Mouse (Mus musculus) embryonic facial prominence, embryonic 11.5 days (tissue): ENCODE data around the gene Nacc2. TPM values are rescaled to one million over a fixed set of nuclear protein-coding genes. Genes with fewer than 3 reads are reported as not detected.

ENCODE experiments used
- ATAC-seq: fragments of 200-750 bp; cut with Nextera tagmentation; replicated peaks from 2 replicates; pipeline ENCODE4 v1.8.0; 2017; ENCODE audit warnings: low read depth; ENCODE audit not compliant: insufficient number of reproducible peaks, low FRiP score, low TSS enrichment
- DNase-seq: peaks from one replicate; pipeline ENCODE4 v3.0.0-alpha.2; 2015; ENCODE audit warnings: low spot score
- H3K27ac ChIP-seq: fragments of 300-500 bp; sonication (generic); replicated peaks from 2 replicates; pipeline ENCODE4 v1.5.1; 2014; ENCODE audit warnings: mild to moderate bottlenecking, low read depth, low read length, control low read depth
- H3K27me3 ChIP-seq: fragments of 300-500 bp; sonication (generic); 2 replicates; pipeline ENCODE4 v1.6.1; 2014; ENCODE audit warnings: mild to moderate bottlenecking, low read length, moderate library complexity, mixed read lengths; ENCODE audit not compliant: control insufficient read depth, insufficient read depth
- H3K36me3 ChIP-seq: fragments of 300-500 bp; sonication (generic); replicated peaks from 2 replicates; pipeline ENCODE4 v1.6.1; 2014; ENCODE audit warnings: low read depth, mild to moderate bottlenecking, low read length, moderate library complexity, mixed read lengths; ENCODE audit not compliant: control insufficient read depth, insufficient read depth
- H3K4me1 ChIP-seq: fragments of 300-500 bp; sonication (generic); 2 replicates; pipeline ENCODE4 v1.6.1; 2014; ENCODE audit warnings: low read length, mixed read lengths; ENCODE audit not compliant: control insufficient read depth, insufficient read depth
- H3K4me2 ChIP-seq: fragments of 300-500 bp; sonication (generic); 2 replicates; pipeline ENCODE4 v1.6.1; 2014; ENCODE audit warnings: low read depth, mild to moderate bottlenecking, control low read depth, low read length, moderate library complexity
- H3K4me3 ChIP-seq: fragments of 300-500 bp; sonication (generic); 2 replicates; pipeline ENCODE4 v1.5.1; 2014; ENCODE audit warnings: low read depth, low read length, control low read depth
- H3K9ac ChIP-seq: fragments of 300-500 bp; sonication (generic); replicated peaks from 2 replicates; pipeline ENCODE4 v1.6.1; 2014; ENCODE audit warnings: mild to moderate bottlenecking, control low read depth, low read length
- H3K9me3 ChIP-seq: fragments of 300-500 bp; sonication (generic); replicated peaks from 2 replicates; pipeline ENCODE4 v1.6.1; 2016; ENCODE audit warnings: mild to moderate bottlenecking, low read length, inconsistent platforms, mixed read lengths; ENCODE audit not compliant: control insufficient read depth
- WGBS: fragments of 180-500 bp; shearing (Covaris S2); extraction: QIAGEN DNeasy Blood & Tissue Kit; methylation state at CpG from one replicate; pipeline ENCODE4 v1.1.7; 2014; 5-methylcytosine and 5-hydroxymethylcytosine counted together
- polyA plus RNA-seq: library from polyadenylated mRNA; unstranded; fragments of >200 nt; fragmentation: Nextera tagmentation; extraction: Ambion mirVana; gene quantifications from 2 replicates; pipeline ENCODE4 v1.2.1, GENCODE M21; 2014

The Nacc2 gene
- polyA plus RNA-seq, 1 experiment from 2014 or later = 2.7 TPM

DNA sequence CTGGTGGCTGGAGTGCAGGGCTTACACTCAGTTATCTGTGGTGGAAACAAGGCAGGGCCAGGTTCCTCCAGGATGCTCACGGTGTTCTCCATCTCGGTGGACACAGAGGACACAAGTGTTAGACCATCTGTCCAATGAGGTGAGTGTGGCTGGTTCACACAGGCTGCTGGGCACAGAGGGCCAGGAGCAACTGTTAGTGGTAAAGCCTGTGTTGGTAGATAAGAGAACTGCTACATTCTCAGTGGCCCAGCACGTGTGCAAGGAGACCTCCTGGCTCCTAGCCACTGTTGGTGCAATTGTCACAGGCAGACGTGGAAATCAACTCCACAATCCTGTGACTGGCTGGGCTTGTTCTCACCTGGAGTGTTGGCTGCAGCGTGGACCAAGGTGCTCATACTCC lies 31.6 kb upstream of the Nacc2 start:
- Histone ChIP-seq H3K4me1 (no peaks in the 10 kb centered on the region), H3K9me3 (no peaks in the 10 kb centered on the region), H3K36me3 (no peaks in the 10 kb centered on the region), H3K27me3 (no peaks in the 10 kb centered on the region), H3K4me3 (no peak overlapping the region), H3K27ac (no peak overlapping the region), H3K9ac (no peak overlapping the region), H3K4me2 (no peak overlapping the region)
- ATAC-seq = no peak
- 74% methylated on average over 5 of the region's 5 CpGs for WGBS
- DNase-seq = no peak

DNA sequence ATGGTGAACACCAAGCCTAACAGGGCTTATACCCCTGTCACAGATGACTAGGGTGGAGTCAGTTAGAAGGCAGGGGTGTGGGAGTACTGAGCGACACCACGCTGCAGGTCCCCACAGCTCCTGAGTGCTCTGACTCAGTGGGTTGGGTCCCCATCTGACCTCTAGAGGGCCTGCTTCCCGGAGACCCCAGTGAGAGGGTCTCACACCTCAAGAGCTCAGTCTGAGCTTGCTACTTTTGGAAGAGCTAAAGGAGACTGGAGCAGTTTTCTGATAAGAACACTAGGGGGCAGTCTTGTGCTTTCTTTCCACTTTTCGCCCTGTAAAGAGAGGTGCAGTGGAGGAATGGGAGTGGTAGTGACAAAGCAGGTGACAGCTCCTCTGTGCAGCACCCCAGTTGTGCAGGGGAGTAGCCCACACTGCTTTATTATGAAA lies 30.9 kb upstream of the Nacc2 start:
- Histone ChIP-seq H3K9ac (no peak overlapping the region), H3K27ac (no peak overlapping the region), H3K9me3 (no peaks in the 10 kb centered on the region), H3K4me3 (no peak overlapping the region), H3K36me3 (no peaks in the 10 kb centered on the region), H3K4me2 (no peak overlapping the region), H3K27me3 (no peaks in the 10 kb centered on the region), H3K4me1 (no peaks in the 10 kb centered on the region)
- peak; percentile 81 for DNase-seq
- WGBS = 7% methylated on average over 4 of the region's 4 CpGs
- ATAC-seq = peak; percentile 69; the same call in 1 of the 2 replicates

- no peak for ATAC-seq
- Histone ChIP-seq H3K4me3 (no peak overlapping the region), H3K4me1 (no peaks in the 10 kb centered on the region), H3K9ac (no peak overlapping the region), H3K9me3 (no peaks in the 10 kb centered on the region), H3K27me3 (no peaks in the 10 kb centered on the region), H3K36me3 (no peaks in the 10 kb centered on the region), H3K4me2 (no peak overlapping the region), H3K27ac (no peak overlapping the region)
- DNase-seq = no peak
- WGBS = 39% methylated on average over 4 of the region's 4 CpGs
Measured at GRCm38 (mm10) chr2:26153295-26153694, 30.3 kb upstream of the Nacc2 start.

DNA sequence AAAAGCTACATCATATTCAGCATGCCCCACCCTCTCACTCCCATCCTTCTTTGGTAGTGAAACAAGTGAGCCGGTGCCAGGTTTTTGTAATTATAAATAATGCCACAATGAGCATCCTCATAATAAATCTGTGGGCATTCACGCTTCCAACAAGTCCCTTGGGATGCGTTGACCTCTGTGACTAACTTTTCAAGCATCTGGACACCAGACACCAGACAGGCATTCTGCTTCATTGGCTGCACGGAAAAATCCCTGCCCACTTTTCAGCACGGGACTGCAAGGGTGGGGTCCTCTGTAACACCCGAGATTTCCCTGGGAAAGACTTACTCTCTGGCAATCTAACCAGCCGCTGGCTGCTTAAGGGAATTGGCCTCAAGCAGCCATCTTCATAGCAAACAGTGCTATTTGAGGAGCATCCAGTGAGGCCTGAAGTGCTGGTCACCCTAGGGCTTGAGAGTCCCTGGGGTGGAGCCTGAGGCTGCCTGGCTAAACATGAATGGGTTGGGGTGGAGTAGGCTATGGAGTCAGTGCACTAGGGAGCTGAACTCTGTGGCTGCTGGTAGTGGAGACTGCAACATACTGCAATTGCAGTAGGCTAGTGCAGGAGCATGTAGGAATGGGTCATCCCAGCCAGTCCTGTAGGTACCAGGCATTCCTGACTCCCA lies 24.8 kb upstream of the Nacc2 start:
- Histone ChIP-seq H3K27ac (no peak overlapping the region), H3K9ac (0 out of 2 replicates have a peak overlapping the region, but pooled peaks have one; percentile 9)

GRCm38 (mm10) chr2:26146337-26147042 lies 23.5 kb upstream of the Nacc2 start:
- no peak overlapping the region for H3K4me3 ChIP-seq
- H3K4me1 ChIP-seq = no peaks in the 10 kb centered on the region
- no peak overlapping the region for H3K27ac ChIP-seq
- H3K9me3 ChIP-seq = no peaks in the 10 kb centered on the region
- no peaks in the 10 kb centered on the region for H3K27me3 ChIP-seq
- DNase-seq (no peak), ATAC-seq (no peak)
- H3K4me2 ChIP-seq = no peak overlapping the region
- H3K9ac ChIP-seq = no peak overlapping the region
- H3K36me3 ChIP-seq = no peaks in the 10 kb centered on the region
- 72% methylated on average over 7 of the region's 7 CpGs for WGBS

More for the DNA sequence above, 24.8 kb upstream of the Nacc2 start:
- Histone ChIP-seq H3K4me1 (no peaks in the 10 kb centered on the region), H3K4me2 (no peak overlapping the region), H3K4me3 (no peak overlapping the region), H3K9me3 (no peaks in the 10 kb centered on the region), H3K27me3 (no peaks in the 10 kb centered on the region), H3K36me3 (no peaks in the 10 kb centered on the region)
- DNase-seq (peak; percentile 32), ATAC-seq (no peak)
- WGBS = 38% methylated on average over 7 of the region's 7 CpGs

GRCm38 (mm10) chr2:26145113-26145512 lies 22.1 kb upstream of the Nacc2 start:
- DNase-seq = no peak
- Histone ChIP-seq H3K4me1 (no peaks in the 10 kb centered on the region), H3K4me2 (no peak overlapping the region), H3K36me3 (no peaks in the 10 kb centered on the region), H3K27me3 (no peaks in the 10 kb centered on the region), H3K9ac (no peak overlapping the region), H3K27ac (no peak overlapping the region), H3K9me3 (no peaks in the 10 kb centered on the region), H3K4me3 (no peak overlapping the region)
- no peak for ATAC-seq
- WGBS = 89% methylated on average over 4 of the region's 4 CpGs

- H3K9ac ChIP-seq = no peak overlapping the region
- H3K27me3 ChIP-seq = no peaks in the 10 kb centered on the region
- DNase-seq (no peak), ATAC-seq (no peak)
- no peak overlapping the region for H3K27ac ChIP-seq
- WGBS = 73% methylated on average over 4 of the region's 4 CpGs
- H3K9me3 ChIP-seq = no peaks in the 10 kb centered on the region
- no peak overlapping the region for H3K4me2 ChIP-seq
- no peaks in the 10 kb centered on the region for H3K4me1 ChIP-seq
- H3K36me3 ChIP-seq = no peaks in the 10 kb centered on the region
- H3K4me3 ChIP-seq = no peak overlapping the region
Measured at GRCm38 (mm10) chr2:26144331-26144730, 21.3 kb upstream of the Nacc2 start.

DNA sequence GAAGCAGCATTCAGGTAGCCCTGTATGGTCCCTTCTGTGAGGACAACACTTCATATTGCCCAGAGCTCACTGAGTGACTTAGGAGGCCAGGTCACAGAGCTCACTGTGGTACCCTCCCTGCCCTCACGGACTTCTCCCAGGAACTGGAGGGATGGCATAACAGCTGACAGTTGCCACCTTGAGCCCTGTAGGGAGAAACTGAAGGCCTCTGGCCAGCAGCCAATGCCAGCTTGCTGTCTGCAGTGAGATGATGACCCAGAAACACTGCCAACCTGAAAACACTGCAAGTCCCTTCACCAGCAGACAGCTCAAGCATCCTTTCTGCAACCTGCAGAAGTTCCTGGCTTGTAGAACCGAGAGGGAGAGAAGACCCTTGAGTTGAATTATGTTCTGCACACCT lies 20.5 kb upstream of the Nacc2 start:
- Histone ChIP-seq H3K4me3 (no peak overlapping the region), H3K4me1 (peaks cover 3% of the 10 kb centered on the region; the same call in 1 of the 2 replicates), H3K9ac (no peak overlapping the region), H3K9me3 (no peaks in the 10 kb centered on the region), H3K27me3 (no peaks in the 10 kb centered on the region), H3K4me2 (no peak overlapping the region), H3K27ac (no peak overlapping the region), H3K36me3 (no peaks in the 10 kb centered on the region)
- ATAC-seq = no peak
- no peak for DNase-seq
- 78% methylated on average over 2 of the region's 2 CpGs for WGBS
